Mouse (Mus musculus) liver, embryonic 14.5 days (tissue): ENCODE measurements around the gene Fars2. TPM values are rescaled to one million over a fixed set of nuclear protein-coding genes. Genes with fewer than 3 reads are reported as not detected.

ENCODE experiments used
- ATAC-seq: fragments of 200-750 bp; cut with Nextera tagmentation; 2 replicates; pipeline ENCODE4 v1.8.0; 2017; ENCODE audit warnings: moderate number of reproducible peaks, mild to moderate bottlenecking, moderate library complexity; ENCODE audit not compliant: insufficient read depth
- DNase-seq, 3 experiments: peaks; one replicate each; pipeline ENCODE4 v3.0.0-alpha.2; 2012 to 2013; ENCODE audit warnings: low read depth in 3 of 3, low spot score in 3 of 3
- H3K27ac ChIP-seq: fragments of 300-500 bp; sonication (generic); 2 replicates; pipeline ENCODE4 v1.5.1; 2014; ENCODE audit warnings: moderate library complexity, mild to moderate bottlenecking, control low read depth, inconsistent platforms
- H3K27me3 ChIP-seq: fragments of 300-500 bp; sonication (generic); 2 replicates; pipeline ENCODE4 v1.6.1; 2014; ENCODE audit warnings: mild to moderate bottlenecking, low read length, moderate library complexity; ENCODE audit not compliant: control insufficient read depth, insufficient read depth
- H3K36me3 ChIP-seq: fragments of 300-500 bp; sonication (generic); replicated peaks from 2 replicates; pipeline ENCODE4 v1.6.1; 2014; ENCODE audit warnings: low read depth; ENCODE audit not compliant: control insufficient read depth, insufficient read depth
- H3K4me1 ChIP-seq, 2 experiments: fragments of 200-500 bp in 1 of 2; fragments of 300-500 bp in 1 of 2; sonication (generic) in 1 of 2; replicated peaks; 2 replicates each; pipeline ENCODE4 v1.6.1; 2012 to 2014; ENCODE audit warnings: antibody characterized with exemption in 1 of 2, inconsistent platforms in 1 of 2, low read length in 1 of 2; ENCODE audit not compliant: control insufficient read depth in 2 of 2, insufficient read depth in 2 of 2
- H3K4me2 ChIP-seq: fragments of 300-500 bp; sonication (generic); 2 replicates; pipeline ENCODE4 v1.6.1; 2014; ENCODE audit warnings: low read depth, mild to moderate bottlenecking, control low read depth, moderate library complexity
- H3K4me3 ChIP-seq, 2 experiments: fragments of 200-500 bp in 1 of 2; fragments of 300-500 bp in 1 of 2; sonication (generic) in 1 of 2; 2 replicates each; pipeline ENCODE4 v1.5.1; 2012 to 2014; ENCODE audit warnings: low read depth in 2 of 2, low read length in 2 of 2, mild to moderate bottlenecking in 2 of 2, control low read depth in 1 of 2, inconsistent platforms in 1 of 2, moderate library complexity in 1 of 2; ENCODE audit not compliant: insufficient read depth in 1 of 2
- H3K9ac ChIP-seq: fragments of 300-500 bp; sonication (generic); replicated peaks from 2 replicates; pipeline ENCODE4 v1.6.1; 2014; ENCODE audit warnings: mild to moderate bottlenecking, control low read depth, moderate library complexity
- H3K9me3 ChIP-seq: fragments of 300-500 bp; sonication (generic); 2 replicates; pipeline ENCODE4 v1.6.1; 2016; ENCODE audit warnings: low read length, mixed read lengths; ENCODE audit not compliant: control insufficient read depth
- CTCF ChIP-seq: IDR thresholded peaks from 2 replicates; pipeline ENCODE4 v1.5.1; 2016; ENCODE audit warnings: antibody characterized with exemption, low read depth, control low read depth
- EP300 ChIP-seq: IDR thresholded peaks from 2 replicates; pipeline ENCODE4 v1.6.1; 2016; ENCODE audit warnings: antibody characterized with exemption, low read depth
- WGBS: fragments of 180-500 bp; shearing (Covaris S2); extraction: QIAGEN DNeasy Blood & Tissue Kit; methylation state at CpG from one replicate; pipeline ENCODE4 v1.1.7; 2014; ENCODE audit not compliant: insufficient replicate concordance; 5-methylcytosine and 5-hydroxymethylcytosine counted together
- polyA plus RNA-seq, 2 experiments: library from polyadenylated mRNA; depleted of rRNA in 1 of 2; stranded (reverse) in 1 of 2; unstranded in 1 of 2; fragments of >200 nt; fragmentation: Nextera tagmentation in 1 of 2; extraction: Ambion mirVana in 1 of 2; gene quantifications; 2 replicates each; pipeline versions ENCODE4 v1.2.1 to v1.2.3; 2012 to 2014

The Fars2 gene
- polyA plus RNA-seq, 2 experiments = 18.8 to 23.0 TPM

DNA sequence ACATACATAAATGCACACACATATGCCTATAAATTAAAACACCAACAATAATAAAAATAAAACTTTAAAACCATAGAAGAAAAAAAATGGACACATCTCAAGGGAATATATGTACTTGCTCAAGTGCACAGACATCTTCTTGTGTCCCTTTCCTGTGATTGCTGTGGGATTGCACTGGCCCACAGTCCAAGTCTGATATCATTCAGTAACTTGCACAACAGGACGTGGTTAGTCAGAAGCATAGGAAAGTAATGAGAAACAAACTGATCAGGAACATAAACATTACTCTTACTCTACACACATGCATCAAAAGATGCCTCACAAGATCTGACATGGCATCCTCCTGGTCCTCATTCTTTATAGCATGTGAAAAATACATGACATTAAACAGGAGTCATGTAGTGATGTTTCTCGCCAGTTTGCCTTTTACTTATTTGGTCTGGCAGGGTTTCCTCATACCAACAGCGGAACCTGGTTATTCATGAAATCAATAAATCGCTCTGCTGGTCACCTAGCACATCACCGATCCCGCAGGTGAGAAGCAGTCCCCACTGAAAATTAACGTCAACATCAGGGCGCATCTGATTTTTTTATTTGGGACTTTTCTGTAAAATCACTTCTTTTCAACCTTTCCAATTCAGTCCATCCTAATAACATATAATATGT lies 563.6 kb downstream of the Fars2 start:
- H3K9me3 ChIP-seq = no peaks in the 10 kb centered on the region
- ATAC-seq (no peak), DNase-seq (no peak)
- no peak overlapping the region for H3K27ac ChIP-seq
- H3K27me3 ChIP-seq = no peaks in the 10 kb centered on the region
- H3K4me1 ChIP-seq = 0 out of 4 replicates have a peak, but pooled peaks cover 0 to 2% of the 10 kb centered on the region in 2 experiments
- H3K36me3 ChIP-seq = no peaks in the 10 kb centered on the region
- H3K4me3 ChIP-seq = no peak overlapping the region
- no peak overlapping the region for H3K4me2 ChIP-seq
- H3K9ac ChIP-seq = no peak overlapping the region
- 66% methylated on average over 8 of the region's 8 CpGs for WGBS
- TF ChIP-seq CTCF (no peak), EP300 (no peak)

DNA sequence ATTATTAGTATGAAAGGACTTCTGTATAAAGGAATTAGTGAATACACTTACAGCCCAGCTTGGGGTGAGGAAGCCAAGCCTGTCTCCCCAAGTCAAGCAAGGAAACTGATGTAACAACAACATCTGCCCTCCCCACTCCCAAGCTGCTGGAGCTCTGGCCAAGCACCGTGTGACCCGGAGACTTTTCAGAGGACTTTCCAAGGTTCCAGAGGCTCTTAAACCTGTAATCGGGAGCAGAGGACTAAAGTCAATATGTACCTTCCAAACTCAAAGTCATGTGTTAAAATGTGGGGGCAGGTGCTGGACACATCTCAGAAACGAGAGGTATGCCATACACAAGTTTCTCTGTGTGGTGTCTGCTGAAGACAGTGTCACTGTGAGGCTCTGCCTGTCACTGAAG lies 566.4 kb downstream of the Fars2 start:
- Histone ChIP-seq H3K36me3 (no peaks in the 10 kb centered on the region), H3K27ac (no peak overlapping the region), H3K4me3 (no peak overlapping the region), H3K4me2 (no peak overlapping the region), H3K9me3 (no peaks in the 10 kb centered on the region), H3K4me1 (0 out of 4 replicates have a peak, but pooled peaks cover 0 to 2% of the 10 kb centered on the region in 2 experiments), H3K27me3 (no peaks in the 10 kb centered on the region), H3K9ac (no peak overlapping the region)
- DNase-seq = peak in 1 of 3 experiments; percentile 2
- WGBS = 46% methylated on average over 4 of the region's 4 CpGs
- TF ChIP-seq EP300 (no peak), CTCF (no peak)
- ATAC-seq = no peak

DNA sequence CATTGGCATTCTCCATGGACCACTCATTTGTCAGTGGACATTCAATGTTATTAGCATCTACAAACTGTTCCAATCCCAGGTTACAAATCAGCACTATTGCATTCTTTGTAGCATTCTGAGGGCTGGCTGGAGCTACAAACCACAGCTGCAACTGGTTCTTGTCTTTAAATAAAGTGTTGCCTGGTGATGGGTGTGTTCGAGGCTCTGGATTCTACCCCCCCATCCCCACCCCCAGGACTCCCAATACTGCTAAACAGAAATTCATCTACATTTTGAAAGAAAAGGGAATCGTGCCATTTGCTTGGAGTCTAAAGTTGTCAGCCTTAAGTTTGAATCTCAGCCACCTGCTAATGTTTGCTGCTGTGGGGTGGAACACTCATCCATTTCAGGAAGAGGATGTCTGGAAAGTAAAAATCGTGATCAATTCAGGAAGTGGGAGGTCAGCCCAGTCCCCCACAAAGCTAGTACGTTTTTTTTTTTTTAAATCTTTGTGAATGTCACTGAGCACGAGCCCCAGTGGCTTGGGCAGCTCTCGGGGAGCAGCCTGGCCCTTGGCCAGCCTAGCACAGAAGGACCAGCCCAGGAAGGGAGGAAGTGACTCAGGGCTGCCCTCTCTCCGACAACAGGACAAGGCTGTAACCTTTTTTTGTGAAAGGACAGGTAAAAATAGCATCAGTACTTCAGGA lies 578.4 kb downstream of the Fars2 start:
- H3K9ac ChIP-seq = no peak overlapping the region
- H3K4me3 ChIP-seq = no peak overlapping the region
- H3K4me2 ChIP-seq = no peak overlapping the region
- H3K9me3 ChIP-seq = no peaks in the 10 kb centered on the region
- no peaks in the 10 kb centered on the region for H3K4me1 ChIP-seq
- no peaks in the 10 kb centered on the region for H3K27me3 ChIP-seq
- WGBS = 20% methylated on average over 7 of the region's 7 CpGs
- no peak for TF ChIP-seq CTCF
- no peak for TF ChIP-seq EP300
- DNase-seq = no peak
- H3K36me3 ChIP-seq = no peaks in the 10 kb centered on the region
- no peak for ATAC-seq
- no peak overlapping the region for H3K27ac ChIP-seq

DNA sequence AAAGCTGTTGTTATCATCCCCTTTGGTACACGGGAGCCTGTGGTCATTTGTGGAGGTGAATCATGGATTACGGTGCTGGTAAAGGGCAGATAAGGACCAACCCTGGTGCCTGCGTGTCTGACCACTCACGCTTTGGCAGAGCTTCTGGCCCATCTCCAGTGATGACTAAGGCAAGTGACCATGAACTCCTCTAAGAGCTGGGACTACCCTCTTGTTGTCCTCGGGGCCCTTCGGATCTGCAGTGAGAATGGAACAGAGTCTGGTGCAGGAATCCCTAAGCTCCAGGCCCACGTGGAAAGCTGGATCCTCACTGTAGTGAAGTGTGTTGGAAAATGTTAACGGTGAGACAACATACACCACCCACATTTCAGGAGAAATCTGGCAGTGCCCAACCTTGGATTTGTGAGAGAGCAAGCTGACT lies 579.1 kb downstream of the Fars2 start:
- Histone ChIP-seq H3K27me3 (no peaks in the 10 kb centered on the region), H3K27ac (no peak overlapping the region), H3K4me3 (no peak overlapping the region), H3K9me3 (no peaks in the 10 kb centered on the region), H3K4me1 (no peaks in the 10 kb centered on the region), H3K9ac (no peak overlapping the region), H3K36me3 (no peaks in the 10 kb centered on the region), H3K4me2 (no peak overlapping the region)
- DNase-seq (no peak), ATAC-seq (no peak)
- TF ChIP-seq CTCF (no peak), EP300 (no peak)
- WGBS = 50% methylated on average over 8 of the region's 8 CpGs

DNA sequence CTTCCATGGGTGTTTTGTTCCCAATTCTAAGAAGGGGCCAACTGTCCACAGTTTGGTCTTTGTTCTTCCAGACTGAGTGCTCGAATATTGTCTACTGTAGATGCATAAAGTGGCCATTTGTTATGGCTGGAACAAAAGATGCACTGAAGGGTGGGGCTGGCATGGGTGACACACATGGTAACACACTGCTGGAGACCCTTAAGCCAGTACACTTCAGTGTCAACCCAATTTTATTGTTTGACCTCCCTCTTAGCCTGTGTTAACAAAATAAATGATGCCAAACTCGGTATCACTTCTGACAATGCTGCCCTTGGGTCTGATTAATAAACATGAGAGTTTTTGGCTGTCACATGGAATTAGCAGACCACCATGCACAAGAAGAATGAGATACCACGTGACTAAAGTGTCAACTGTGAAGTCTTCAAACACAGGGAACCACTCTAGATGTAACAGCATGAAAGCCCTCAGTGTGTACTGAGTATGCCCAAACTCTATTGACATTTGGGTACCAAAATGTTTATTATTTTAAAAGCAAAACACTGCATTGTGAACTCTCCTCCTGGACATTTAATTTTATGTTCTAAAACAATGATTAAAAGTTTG lies 590.0 kb downstream of the Fars2 start:
- DNase-seq = no peak
- no peak overlapping the region for H3K27ac ChIP-seq
- no peaks in the 10 kb centered on the region for H3K9me3 ChIP-seq
- no peak overlapping the region for H3K4me3 ChIP-seq
- TF ChIP-seq EP300 (no peak), CTCF (no peak)
- 34% methylated on average over 3 of the region's 3 CpGs for WGBS
- no peaks in the 10 kb centered on the region for H3K4me1 ChIP-seq
- ATAC-seq = no peak
- no peak overlapping the region for H3K9ac ChIP-seq
- H3K27me3 ChIP-seq = no peaks in the 10 kb centered on the region
- H3K4me2 ChIP-seq = no peak overlapping the region
- no peaks in the 10 kb centered on the region for H3K36me3 ChIP-seq
